In the genomic region with DNA sequence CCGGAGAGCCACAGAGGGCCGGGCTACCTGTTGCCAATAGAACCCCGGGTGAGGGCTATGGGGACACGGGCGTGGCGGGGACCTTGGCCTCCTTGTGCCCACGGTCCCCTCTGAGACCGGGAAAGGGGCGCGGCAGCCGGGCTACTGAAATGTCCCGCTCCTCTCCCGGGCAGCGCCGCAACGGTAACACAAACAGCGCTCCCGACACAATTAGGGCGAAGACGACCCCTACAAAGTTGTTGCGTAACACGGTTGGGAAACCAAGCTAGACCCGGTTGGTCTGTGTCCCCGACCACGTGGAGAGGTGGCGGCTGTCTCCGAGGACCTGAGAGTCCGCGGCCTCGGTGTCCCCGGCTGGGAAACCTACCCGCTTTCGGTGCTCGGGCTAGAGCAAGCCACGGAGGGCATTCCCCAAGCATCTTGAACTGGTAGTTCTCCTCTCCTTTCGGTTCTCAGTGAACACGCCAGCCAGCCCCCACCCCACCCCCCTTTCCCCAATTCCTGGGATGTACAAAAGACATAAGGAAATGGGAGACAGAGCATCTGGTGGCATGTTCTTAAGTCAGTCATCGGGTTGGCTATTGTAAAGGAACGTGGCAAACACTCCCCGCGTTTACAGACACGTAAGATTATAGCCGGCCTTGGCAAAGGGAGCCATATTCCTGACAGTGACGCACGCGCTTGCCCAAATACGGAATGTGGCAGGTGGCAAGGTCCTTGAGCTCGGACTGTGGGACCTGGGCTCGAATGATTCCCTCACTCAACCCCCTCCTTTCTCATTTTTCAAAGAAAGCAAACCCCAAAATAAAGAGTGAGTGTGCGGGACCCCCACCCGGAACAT, we compare ENCODE assay signal across 8 mouse cellular contexts. TPM values are rescaled to one million over a fixed set of nuclear protein-coding genes. Genes with fewer than 3 reads are reported as not detected.
DNase-seq lines count a peak whose midpoint lies in the region; ATAC-seq lines count a peak whose summit lies in the region.

No protein-coding gene starts in this region.

- H3K27me3 ChIP-seq in embryonic facial prominence, embryonic 13.5 days = peaks cover 11% of the 10 kb centered on the region; the same call in 1 of the 2 replicates
- no peaks in the 10 kb centered on the region for H3K27me3 ChIP-seq in heart, embryonic 12.5 days (replicated peaks)
- H3K27me3 ChIP-seq in liver, embryonic 16.5 days (ENCODE audit: control insufficient read depth, insufficient read depth, low read depth, low read length) = peaks cover 52% of the 10 kb centered on the region

- peak overlapping the region; percentile 91 for H3K9ac ChIP-seq in embryonic facial prominence, embryonic 13.5 days
- H3K9ac ChIP-seq in heart, embryonic 12.5 days = peak overlapping the region; percentile 82
- H3K9ac ChIP-seq in liver, embryonic 16.5 days (ENCODE audit: low read depth, low read length) = peak overlapping the region; percentile 57

- H3K36me3 ChIP-seq in embryonic facial prominence, embryonic 13.5 days = no peaks in the 10 kb centered on the region
- H3K36me3 ChIP-seq in heart, embryonic 12.5 days = no peaks in the 10 kb centered on the region
- H3K36me3 ChIP-seq in liver, embryonic 16.5 days (ENCODE audit: control insufficient read depth, insufficient read depth) = no peaks in the 10 kb centered on the region

- H3K9me3 ChIP-seq in embryonic facial prominence, embryonic 13.5 days = no peaks in the 10 kb centered on the region
- no peaks in the 10 kb centered on the region for H3K9me3 ChIP-seq in heart, embryonic 12.5 days (replicated peaks)
- no peaks in the 10 kb centered on the region for H3K9me3 ChIP-seq in liver, embryonic 16.5 days (replicated peaks; ENCODE audit: control insufficient read depth, low read length)

- WGBS in embryonic facial prominence, embryonic 13.5 days = 1% methylated on average over 51 of the region's 51 CpGs
- WGBS in heart, embryonic 12.5 days = under 1% methylated on average over 51 of the region's 51 CpGs
- 1% methylated on average over 51 of the region's 51 CpGs for WGBS in liver, embryonic 16.5 days (ENCODE audit: insufficient replicate concordance)

- peak overlapping the region; percentile 28; the same call in 1 of the 2 replicates for H3K27ac ChIP-seq in embryonic facial prominence, embryonic 13.5 days
- H3K27ac ChIP-seq in heart, embryonic 12.5 days (ENCODE audit: poor library complexity, severe bottlenecking) = peak overlapping the region; percentile 86
- peak overlapping the region; percentile 78 for H3K27ac ChIP-seq in liver, embryonic 16.5 days (ENCODE audit: low read length)

- H3K4me1 ChIP-seq in embryonic facial prominence, embryonic 13.5 days = peaks cover 22% of the 10 kb centered on the region
- peaks cover 20% of the 10 kb centered on the region for H3K4me1 ChIP-seq in heart, embryonic 12.5 days (replicated peaks)
- H3K4me1 ChIP-seq in liver, embryonic 16.5 days (ENCODE audit: control insufficient read depth, low read depth, low read length) = peaks cover 7% of the 10 kb centered on the region

- H3K4me3 ChIP-seq in embryonic facial prominence, embryonic 13.5 days = peak overlapping the region; percentile 91
- H3K4me3 ChIP-seq in heart, embryonic 12.5 days = peak overlapping the region; percentile 96
- H3K4me3 ChIP-seq in liver, embryonic 16.5 days (ENCODE audit: low read depth, low read length) = peak overlapping the region; percentile 72

- no peak for ATAC-seq in embryonic facial prominence, embryonic 13.5 days (ENCODE audit: insufficient number of reproducible peaks, insufficient read depth, low FRiP score, low TSS enrichment, low read depth)
- ATAC-seq in heart, embryonic 12.5 days (ENCODE audit: insufficient number of reproducible peaks, low FRiP score) = peak; percentile 19; the same call in 1 of the 2 replicates
- peak; percentile 22; the same call in 1 of the 2 replicates for ATAC-seq in liver, embryonic 16.5 days (ENCODE audit: low read depth)

- DNase-seq in CD4-positive helper T cell, adult 2 months (ENCODE audit: low read depth, low spot score) = peak; percentile 60
- DNase-seq in adrenal gland, adult 18-20 months (ENCODE audit: low spot score in 2 of 2) = peak; percentile 54 to 56
- peak; percentile 58 for DNase-seq in kidney, postnatal 10 days
- DNase-seq in neural tube, embryonic 10.5 days (ENCODE audit: extremely low spot score, low spot score) = peak; percentile 65
- peak; percentile 36 for DNase-seq in thymus, postnatal 0 days (ENCODE audit: low spot score)

- H3K4me2 ChIP-seq in embryonic facial prominence, embryonic 13.5 days = peak overlapping the region; percentile 97
- H3K4me2 ChIP-seq in heart, embryonic 12.5 days = peak overlapping the region; percentile 95
- H3K4me2 ChIP-seq in liver, embryonic 16.5 days (ENCODE audit: low read depth, low read length) = peak overlapping the region; percentile 78

RNA-seq across cellular contexts. Expression of gene Nfil3, which starts 0.8 kb away (rescaled TPM):
- total RNA-seq in adrenal gland, adult 18-20 months (2021) = 10 to 100 TPM; 54.5 to 54.7 TPM
- polyA plus RNA-seq in embryonic facial prominence, embryonic 13.5 days (2015; fragmentation: Nextera tagmentation; extraction: Ambion mirVana) = 35.2 and 37.7 TPM in 2 replicates
- 46.3 and 50.2 TPM in 2 replicates for polyA plus RNA-seq in heart, embryonic 12.5 days (2016; fragmentation: Nextera tagmentation; extraction: Ambion mirVana)
- 6.6 and 7.4 TPM in 2 replicates for polyA plus RNA-seq in liver, embryonic 16.5 days (2015; fragmentation: Nextera tagmentation; extraction: Ambion mirVana)
- 6.6 and 8.8 TPM in 2 replicates for polyA plus RNA-seq in thymus, postnatal 0 days (2015; fragmentation: Nextera tagmentation; extraction: Ambion mirVana)

RNA-seq across cellular contexts. Expression of gene Auh, which starts 52.2 kb away (rescaled TPM):
- total RNA-seq in adrenal gland, adult 18-20 months (2021) = 100 to 1,000 TPM; 126 to 138 TPM
- 46.4 and 53.9 TPM in 2 replicates for polyA plus RNA-seq in embryonic facial prominence, embryonic 13.5 days (2015; fragmentation: Nextera tagmentation; extraction: Ambion mirVana)
- polyA plus RNA-seq in heart, embryonic 12.5 days (2016; fragmentation: Nextera tagmentation; extraction: Ambion mirVana) = 51.3 and 55.2 TPM in 2 replicates
- polyA plus RNA-seq in liver, embryonic 16.5 days (2015; fragmentation: Nextera tagmentation; extraction: Ambion mirVana) = 26.8 and 27.2 TPM in 2 replicates
- 76.5 and 82.2 TPM in 2 replicates for polyA plus RNA-seq in thymus, postnatal 0 days (2015; fragmentation: Nextera tagmentation; extraction: Ambion mirVana)

Comparison
In these comparisons a context has a peak if more than half of its experiments do, and no peak if none do; other contexts are left out.
1. H3K27ac ChIP-seq: peak in every context shown above with its lines; median percentile 86 in heart, embryonic 12.5 days; 78 in liver, embryonic 16.5 days; 28 in embryonic facial prominence, embryonic 13.5 days.